Mouse (Mus musculus) intestine, embryonic 14.5 days (tissue): Measurements from ENCODE around the gene Rab6a. TPM values are rescaled to one million over a fixed set of nuclear protein-coding genes. Genes with fewer than 3 reads are reported as not detected.
A peak's percentile ranks its signal among the peaks of the same experiment; 100 is the strongest.

Experiments
- ATAC-seq: fragments of 200-750 bp; cut with Nextera tagmentation; replicated peaks from 2 replicates; pipeline ENCODE4 v1.8.0; 2017; ENCODE audit warnings: low read depth, moderate number of reproducible peaks, moderate TSS enrichment, moderate library complexity; ENCODE audit not compliant: low FRiP score, low TSS enrichment
- DNase-seq: peaks from one replicate; pipeline ENCODE4 v3.0.0-alpha.2; 2018; ENCODE audit warnings: low spot score
- H3K27ac ChIP-seq: fragments of 300-500 bp; sonication (generic); 2 replicates; pipeline ENCODE4 v1.5.1; 2014; ENCODE audit warnings: low read depth, mild to moderate bottlenecking, control low read depth
- H3K27me3 ChIP-seq: fragments of 300-500 bp; sonication (generic); replicated peaks from 2 replicates; pipeline ENCODE4 v1.6.1; 2014; ENCODE audit warnings: low read length, control low read depth; ENCODE audit not compliant: control insufficient read depth, insufficient read depth
- H3K36me3 ChIP-seq: fragments of 300-500 bp; sonication (generic); 2 replicates; pipeline ENCODE4 v1.6.1; 2014; ENCODE audit warnings: low read length, control low read depth; ENCODE audit not compliant: control insufficient read depth, insufficient read depth
- H3K4me1 ChIP-seq: fragments of 300-500 bp; sonication (generic); replicated peaks from 2 replicates; pipeline ENCODE4 v1.6.1; 2014; ENCODE audit warnings: low read length, control low read depth, mixed read lengths; ENCODE audit not compliant: control insufficient read depth, insufficient read depth
- H3K4me2 ChIP-seq: fragments of 300-500 bp; sonication (generic); 2 replicates; pipeline ENCODE4 v1.6.1; 2014; ENCODE audit warnings: low read length
- H3K4me3 ChIP-seq: fragments of 300-500 bp; sonication (generic); 2 replicates; pipeline ENCODE4 v1.5.1; 2014; ENCODE audit warnings: low read depth, low read length, control low read depth, mixed read lengths
- H3K9ac ChIP-seq: fragments of 300-500 bp; sonication (generic); 2 replicates; pipeline ENCODE4 v1.6.1; 2014; ENCODE audit warnings: mild to moderate bottlenecking, low read length
- H3K9me3 ChIP-seq: fragments of 300-500 bp; sonication (generic); 2 replicates; pipeline ENCODE4 v1.6.1; 2016; ENCODE audit warnings: low read length, control low read depth; ENCODE audit not compliant: control insufficient read depth
- WGBS: fragments of 180-500 bp; shearing (Covaris S2); extraction: QIAGEN DNeasy Blood & Tissue Kit; methylation state at CpG from one replicate; pipeline ENCODE4 v1.1.7; 2014; 5-methylcytosine and 5-hydroxymethylcytosine counted together
- polyA plus RNA-seq: library from polyadenylated mRNA; unstranded; fragments of >200 nt; fragmentation: Nextera tagmentation; extraction: Ambion mirVana; gene quantifications from 2 replicates; pipeline ENCODE4 v1.2.1, GENCODE M21; 2014

The Rab6a gene
- polyA plus RNA-seq, 1 experiment from 2014 or later, result 118 TPM

DNA sequence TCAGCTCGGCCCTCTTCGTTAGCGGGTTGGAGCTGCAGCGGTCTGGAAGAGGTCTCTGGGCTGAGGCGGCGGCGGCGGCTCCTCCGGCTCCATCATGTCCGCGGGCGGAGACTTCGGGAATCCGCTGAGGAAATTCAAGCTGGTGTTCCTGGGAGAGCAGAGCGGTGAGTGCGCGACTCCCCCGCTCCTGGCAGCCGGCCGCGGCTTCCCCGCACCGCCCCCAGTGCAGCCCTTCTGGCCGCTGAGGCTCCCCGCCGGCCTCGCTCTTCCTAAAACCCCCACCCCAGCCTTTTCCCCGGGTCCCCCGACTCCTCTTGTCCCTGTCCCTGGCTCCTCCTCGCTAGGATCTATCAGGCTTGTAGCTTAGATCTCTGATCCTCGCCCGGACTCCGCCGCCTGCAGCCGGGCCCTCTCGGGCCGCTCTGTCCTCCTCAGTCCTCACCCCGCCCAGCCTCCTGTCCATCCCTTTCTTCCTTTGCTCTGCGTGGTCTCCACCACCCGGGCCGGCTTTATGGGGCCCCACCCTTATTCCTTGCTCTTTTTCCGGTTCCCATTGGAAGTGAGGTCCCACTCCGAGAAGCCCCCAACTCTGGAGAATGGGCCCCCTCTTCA lies 1.0 kb downstream of the Rab6a start, which contains the start of gene Mrpl48:
Mrpl48 (minus strand) TSS at position 172 of the 612 bp plus-strand sequence.
- Histone ChIP-seq H3K36me3 (no peaks in the 10 kb centered on the region), H3K9me3 (no peaks in the 10 kb centered on the region), H3K4me2 (peak within 1 kb of the TSS; percentile 91), H3K27ac (peak within 1 kb of the TSS; percentile 99), H3K27me3 (no peaks in the 10 kb centered on the region), H3K4me3 (peak within 1 kb of the TSS; percentile 100), H3K4me1 (peaks cover 18% of the 10 kb centered on the region), H3K9ac (peak within 1 kb of the TSS; percentile 99)
- DNase-seq (peak; percentile 80), ATAC-seq (peak; percentile 28)
- under 1% methylated on average over 42 of the region's 43 CpGs for WGBS

DNA sequence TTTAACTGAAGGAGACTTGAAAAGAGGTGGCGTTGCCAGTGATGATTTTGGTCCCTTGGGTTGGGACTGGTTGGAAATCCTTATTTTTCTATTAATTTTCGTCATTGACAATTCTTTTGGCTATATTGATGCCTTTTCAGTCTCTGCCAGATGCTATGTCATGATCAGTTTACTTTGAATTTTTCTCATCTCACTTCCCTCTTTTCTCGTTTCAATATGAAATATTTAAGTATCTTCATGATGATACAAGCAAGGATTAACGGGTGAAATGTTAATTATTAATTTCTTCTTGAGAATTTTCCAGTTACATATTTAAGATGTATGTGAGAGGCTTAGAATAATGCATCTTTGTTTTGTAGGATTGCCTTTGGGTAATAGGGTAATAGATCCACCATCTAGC lies 1.7 kb downstream of the Rab6a start:
- H3K27me3 ChIP-seq, result no peaks in the 10 kb centered on the region
- peak overlapping the region; percentile 99 for H3K9ac ChIP-seq
- peak overlapping the region; percentile 100 for H3K4me3 ChIP-seq
- no peaks in the 10 kb centered on the region for H3K9me3 ChIP-seq
- DNase-seq, result no peak
- H3K4me2 ChIP-seq, result peak overlapping the region; percentile 91
- no peak for ATAC-seq
- H3K4me1 ChIP-seq, result peaks cover 18% of the 10 kb centered on the region
- no peaks in the 10 kb centered on the region for H3K36me3 ChIP-seq
- WGBS, result 13% methylated on average over 4 of the region's 4 CpGs
- 0 out of 2 replicates have a peak overlapping the region, but pooled peaks have one; percentile 99 for H3K27ac ChIP-seq

DNA sequence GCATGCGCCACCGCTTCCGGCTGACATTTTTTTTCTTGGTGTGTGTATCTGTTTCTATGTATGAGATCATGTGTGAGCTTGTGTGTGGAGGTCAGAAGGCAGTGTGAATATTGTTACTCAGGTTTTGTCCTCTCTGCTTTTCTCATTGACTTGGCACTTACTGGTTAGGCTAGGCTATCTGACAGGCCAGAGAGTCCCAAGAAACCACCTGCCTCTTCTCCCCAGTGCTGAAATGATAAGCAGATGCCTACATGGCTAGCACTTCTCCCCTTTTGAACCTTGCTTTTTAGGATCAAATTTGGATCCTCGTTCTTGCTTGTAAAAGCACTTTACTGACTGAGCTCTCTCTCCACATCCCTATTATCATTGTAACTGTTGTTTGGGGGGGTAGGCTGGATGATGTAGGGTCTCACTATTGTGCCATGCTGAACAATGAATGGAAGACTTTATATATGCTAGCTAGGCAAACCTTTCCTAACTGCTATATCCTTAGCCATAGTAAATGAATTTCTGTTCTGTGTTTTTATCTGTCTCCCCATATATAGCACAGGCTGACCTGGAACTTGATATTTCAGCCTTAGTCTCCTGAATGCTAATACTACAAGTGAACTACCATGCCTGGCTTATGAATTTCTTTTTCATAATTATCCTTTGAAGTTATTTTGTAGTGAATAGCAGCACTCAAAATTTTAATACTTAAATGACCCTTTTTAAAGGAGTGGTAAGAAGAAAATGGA lies 9.1 kb downstream of the Rab6a start:
- Histone ChIP-seq H3K36me3 (no peaks in the 10 kb centered on the region), H3K9ac (no peak overlapping the region), H3K4me1 (no peaks in the 10 kb centered on the region), H3K27ac (no peak overlapping the region), H3K9me3 (no peaks in the 10 kb centered on the region), H3K4me3 (no peak overlapping the region), H3K4me2 (no peak overlapping the region), H3K27me3 (no peaks in the 10 kb centered on the region)
- WGBS, result 90% methylated on average over 4 of the region's 4 CpGs
- DNase-seq, result no peak
- no peak for ATAC-seq

DNA sequence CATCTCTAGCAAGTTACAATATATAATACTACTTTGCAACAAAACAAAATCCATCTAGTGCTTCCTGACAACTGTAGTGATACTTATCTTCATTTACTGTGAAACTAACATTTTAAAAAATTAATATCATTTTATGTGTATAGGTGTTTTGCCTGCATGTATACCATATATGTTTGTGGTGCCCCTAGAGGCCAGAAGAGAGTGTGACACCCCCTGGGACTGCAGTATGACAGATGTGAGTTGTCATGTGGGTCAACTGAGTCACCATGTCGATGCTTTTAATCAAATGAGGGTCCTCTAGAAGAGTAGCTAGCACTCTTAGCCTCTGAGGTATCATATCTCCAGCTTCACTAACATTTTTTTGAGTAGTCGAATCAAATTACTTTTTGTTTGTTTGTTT lies 15.1 kb downstream of the Rab6a start:
- 84% methylated on average over 2 of the region's 2 CpGs for WGBS
- Histone ChIP-seq H3K4me2 (no peak overlapping the region), H3K4me1 (no peaks in the 10 kb centered on the region), H3K4me3 (no peak overlapping the region), H3K27ac (no peak overlapping the region), H3K36me3 (no peaks in the 10 kb centered on the region), H3K9ac (no peak overlapping the region), H3K9me3 (no peaks in the 10 kb centered on the region), H3K27me3 (no peaks in the 10 kb centered on the region)
- DNase-seq (no peak), ATAC-seq (no peak)

DNA sequence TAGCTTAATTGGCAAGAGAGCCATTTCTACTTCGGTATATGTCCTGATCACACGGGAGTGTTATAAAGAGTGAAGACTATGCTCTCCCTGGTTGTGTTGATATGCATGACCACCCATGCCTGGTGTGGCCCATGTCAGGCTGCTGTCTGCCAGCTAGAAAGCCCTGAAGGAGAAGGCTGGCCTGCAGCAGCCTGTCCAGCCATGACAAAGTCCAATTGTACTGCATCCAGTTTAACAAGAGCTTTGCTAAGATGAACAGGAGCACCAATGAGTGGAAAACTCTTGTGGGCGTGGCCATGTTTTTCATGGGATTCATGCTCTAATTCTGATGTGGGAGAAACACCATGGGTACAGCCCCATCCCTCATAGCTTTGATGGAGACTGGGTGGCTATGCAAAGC lies 17.3 kb downstream of the Rab6a start:
- H3K4me1 ChIP-seq, result no peaks in the 10 kb centered on the region
- DNase-seq (no peak), ATAC-seq (no peak)
- 63% methylated on average over 3 of the region's 3 CpGs for WGBS
- H3K36me3 ChIP-seq, result peaks cover 16% of the 10 kb centered on the region
- H3K27me3 ChIP-seq, result no peaks in the 10 kb centered on the region
- H3K9ac ChIP-seq, result no peak overlapping the region
- no peaks in the 10 kb centered on the region for H3K9me3 ChIP-seq
- H3K4me3 ChIP-seq, result no peak overlapping the region
- H3K27ac ChIP-seq, result no peak overlapping the region
- H3K4me2 ChIP-seq, result no peak overlapping the region

DNA sequence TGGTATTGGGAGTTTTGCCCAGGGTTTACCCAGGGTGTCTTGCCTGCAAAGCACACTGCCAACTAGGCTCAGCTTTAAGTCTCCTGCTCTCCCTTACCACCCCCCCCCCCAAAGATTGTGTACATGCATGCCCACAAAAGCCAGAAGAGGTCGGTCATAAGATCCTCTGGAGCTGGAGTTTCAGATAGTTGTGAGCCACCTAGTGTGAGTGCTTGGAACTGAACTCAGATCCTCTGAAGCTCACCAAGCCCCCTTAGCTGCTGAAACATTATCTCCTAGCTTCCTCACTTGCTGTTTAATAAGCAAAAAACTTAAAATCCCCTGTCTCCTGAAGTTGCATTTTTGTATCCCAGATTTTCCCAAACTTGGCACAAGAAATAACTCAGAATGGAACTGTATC lies 30.4 kb downstream of the Rab6a start:
- DNase-seq (peak; percentile 50), ATAC-seq (no peak)
- Histone ChIP-seq H3K27ac (no peak overlapping the region), H3K4me1 (no peaks in the 10 kb centered on the region), H3K9ac (no peak overlapping the region), H3K4me2 (no peak overlapping the region), H3K27me3 (no peaks in the 10 kb centered on the region), H3K4me3 (no peak overlapping the region), H3K36me3 (peaks cover 42% of the 10 kb centered on the region), H3K9me3 (no peaks in the 10 kb centered on the region)
- WGBS, result 13% methylated on average over 1 of the region's 1 CpGs

DNA sequence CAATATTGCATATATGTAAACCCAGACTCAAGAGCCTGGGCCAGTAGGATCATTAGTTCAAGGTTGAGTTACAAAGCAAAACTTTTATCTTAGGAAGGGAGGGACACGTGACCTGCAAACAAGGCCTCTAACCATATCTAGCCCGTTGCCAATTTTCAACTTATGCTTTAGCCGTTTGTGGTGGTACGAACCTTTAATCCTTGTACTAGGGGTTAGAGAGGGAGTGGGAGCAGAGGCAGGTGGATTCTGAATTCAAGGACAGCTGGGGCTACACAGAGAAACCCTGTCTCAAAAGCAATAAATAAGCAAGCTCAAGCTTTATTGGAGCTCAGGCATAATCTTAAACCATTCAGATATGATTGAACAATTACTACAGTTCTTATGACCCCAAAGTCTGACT lies 35.2 kb downstream of the Rab6a start:
- H3K9ac ChIP-seq, result no peak overlapping the region
- H3K36me3 ChIP-seq, result peaks cover 30% of the 10 kb centered on the region
- H3K4me2 ChIP-seq, result no peak overlapping the region
- DNase-seq (no peak), ATAC-seq (peak; percentile 52; the same call in 1 of the 2 replicates)
- 79% methylated on average over 4 of the region's 4 CpGs for WGBS
- H3K4me3 ChIP-seq, result no peak overlapping the region
- no peaks in the 10 kb centered on the region for H3K27me3 ChIP-seq
- no peaks in the 10 kb centered on the region for H3K4me1 ChIP-seq
- no peaks in the 10 kb centered on the region for H3K9me3 ChIP-seq
- H3K27ac ChIP-seq, result 0 out of 2 replicates have a peak overlapping the region, but pooled peaks have one; percentile 25

DNA sequence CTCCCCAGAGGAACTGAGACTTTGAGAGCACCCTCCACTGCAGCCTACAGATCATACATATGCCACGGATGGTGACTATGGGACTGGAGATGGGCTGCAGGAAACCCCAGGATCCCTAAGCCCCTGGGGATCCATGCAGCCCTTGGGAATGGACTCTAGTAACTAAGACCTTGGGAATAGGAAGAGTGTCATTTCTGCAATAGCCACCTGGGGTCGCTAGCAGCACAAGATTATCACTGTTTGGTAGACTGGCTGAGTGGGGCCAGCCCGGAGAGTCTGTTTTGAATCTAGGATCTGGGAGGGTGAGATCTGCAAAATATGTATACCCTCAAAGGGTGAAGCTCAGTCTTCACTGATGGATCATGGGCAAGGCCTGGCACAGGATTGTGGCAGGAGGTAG lies 37.9 kb downstream of the Rab6a start:
- Histone ChIP-seq H3K4me2 (no peak overlapping the region), H3K36me3 (peaks cover 22% of the 10 kb centered on the region), H3K9ac (no peak overlapping the region), H3K4me1 (no peaks in the 10 kb centered on the region), H3K27ac (no peak overlapping the region), H3K27me3 (no peaks in the 10 kb centered on the region), H3K9me3 (no peaks in the 10 kb centered on the region), H3K4me3 (no peak overlapping the region)
- ATAC-seq (no peak), DNase-seq (peak; percentile 89)
- 35% methylated on average over 3 of the region's 3 CpGs for WGBS
